Mouse (Mus musculus): ENCODE measurements around the gene Fbxo27.
A peak's percentile ranks its signal among the peaks of the same experiment; 100 is the strongest.

- TF ChIP-seq EP300 (IDR thresholded peaks at IDR 0.05; ENCODE audit: low read depth) (no peak), CTCF (IDR thresholded peaks at IDR 0.05; ENCODE audit: low read depth) (peak; percentile 18; the same call in 1 of the 2 replicates)
Observed at GRCm38 (mm10) chr7:28727649-28728340, 35.1 kb downstream of the Fbxo27 start.

Measured in liver, postnatal 0 days (tissue).